Mouse (Mus musculus) lung, postnatal 4 days (tissue): ENCODE measurements around the gene Arfip2.

Experiments
- DNase-seq, 2 experiments: peaks; one replicate each; pipeline ENCODE4 v3.0.0; 2021

The Arfip2 gene

DNA sequence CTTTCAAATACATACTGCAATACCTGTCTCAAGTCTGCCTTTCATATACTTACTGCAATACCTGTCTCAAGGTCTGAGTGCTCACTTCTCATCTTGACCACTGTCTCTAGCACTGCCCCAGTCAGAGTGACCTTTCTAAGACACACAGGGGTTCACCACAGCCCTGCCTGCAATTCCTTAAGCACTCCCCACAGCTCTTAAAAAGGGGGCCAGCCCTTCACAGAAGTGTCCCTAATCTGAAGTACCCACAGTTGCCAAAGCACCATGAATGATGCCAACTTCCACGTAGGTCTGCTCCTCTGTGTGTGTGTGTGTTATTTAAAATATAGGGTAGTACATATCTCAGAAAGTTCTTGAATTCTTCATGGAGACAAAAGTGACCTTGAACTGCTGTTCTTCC lies 28.4 kb downstream of the Arfip2 start:
- DNase-seq = no peak

DNA sequence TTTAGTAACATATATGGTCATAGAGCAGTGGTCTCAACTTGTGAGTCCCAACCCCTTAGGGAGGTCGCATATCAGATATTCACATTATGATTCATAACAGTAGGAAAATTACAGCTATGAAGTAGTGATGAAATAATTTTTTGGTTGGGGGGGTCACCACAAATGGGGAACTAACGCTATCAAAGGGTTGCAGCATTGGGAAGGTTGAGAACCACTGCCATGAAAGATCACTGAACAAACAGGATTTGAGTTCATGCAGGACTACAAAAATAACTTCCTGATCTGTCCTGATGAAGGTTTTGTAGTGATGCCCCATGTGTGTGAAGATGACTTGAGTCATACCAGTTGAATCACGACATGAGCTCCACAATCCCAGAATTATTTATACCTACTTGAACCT lies 31.7 kb downstream of the Arfip2 start:
- DNase-seq = no peak

DNA sequence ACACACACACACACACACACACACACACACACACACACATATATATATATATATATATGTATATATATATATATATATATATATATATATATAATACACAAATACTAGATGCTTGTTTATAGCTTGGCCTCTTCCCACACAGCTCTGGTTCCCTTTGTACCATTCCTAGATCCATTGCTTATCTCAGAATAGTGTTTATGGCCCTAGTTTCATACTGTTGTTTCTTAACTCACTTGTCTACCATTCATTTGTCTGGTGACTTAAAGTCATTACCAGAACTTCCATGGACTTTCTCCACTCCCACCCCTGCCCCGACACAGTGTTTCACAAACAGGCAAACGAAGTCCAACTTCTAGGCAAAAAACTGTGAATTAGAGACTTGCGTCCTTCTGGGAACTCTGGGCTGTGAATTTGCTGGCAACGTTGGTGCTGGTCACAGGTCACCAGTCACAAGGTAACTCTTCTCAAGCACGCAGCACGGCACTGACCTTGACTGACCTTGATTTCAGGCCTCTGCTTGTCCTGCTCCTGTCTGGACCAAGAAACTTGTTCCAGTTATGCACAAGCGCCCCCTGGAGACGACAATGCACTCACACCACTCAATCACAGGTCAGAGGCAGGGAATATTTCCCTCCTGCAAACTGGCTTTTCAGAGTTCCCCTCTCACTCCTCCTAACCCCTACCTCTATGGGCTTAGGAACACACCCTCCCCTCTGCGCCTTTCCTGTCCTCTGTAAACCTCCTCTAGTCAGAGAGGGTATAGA lies 37.2 kb downstream of the Arfip2 start:
- peak; percentile 68 to 76 for DNase-seq

DNA sequence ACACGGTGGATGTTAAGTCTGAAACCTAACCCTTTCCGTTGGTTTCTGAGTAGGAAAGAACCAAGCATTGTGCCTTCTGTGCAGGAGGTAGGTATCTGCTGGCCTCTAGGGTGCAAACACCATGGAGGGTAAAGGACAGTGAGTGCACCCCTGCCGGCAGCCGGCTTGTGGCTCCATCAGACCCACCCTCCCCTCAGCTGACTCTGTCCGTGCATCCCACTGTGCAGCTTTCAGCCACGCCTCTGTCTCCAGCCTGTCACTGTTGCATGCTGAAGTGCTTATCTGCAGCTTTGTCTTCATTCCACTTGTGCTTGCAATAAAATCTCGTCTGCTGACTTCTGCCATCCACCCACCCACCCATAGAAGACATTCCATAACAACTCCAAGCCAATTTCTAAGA lies 50.1 kb downstream of the Arfip2 start:
- DNase-seq = no peak

DNA sequence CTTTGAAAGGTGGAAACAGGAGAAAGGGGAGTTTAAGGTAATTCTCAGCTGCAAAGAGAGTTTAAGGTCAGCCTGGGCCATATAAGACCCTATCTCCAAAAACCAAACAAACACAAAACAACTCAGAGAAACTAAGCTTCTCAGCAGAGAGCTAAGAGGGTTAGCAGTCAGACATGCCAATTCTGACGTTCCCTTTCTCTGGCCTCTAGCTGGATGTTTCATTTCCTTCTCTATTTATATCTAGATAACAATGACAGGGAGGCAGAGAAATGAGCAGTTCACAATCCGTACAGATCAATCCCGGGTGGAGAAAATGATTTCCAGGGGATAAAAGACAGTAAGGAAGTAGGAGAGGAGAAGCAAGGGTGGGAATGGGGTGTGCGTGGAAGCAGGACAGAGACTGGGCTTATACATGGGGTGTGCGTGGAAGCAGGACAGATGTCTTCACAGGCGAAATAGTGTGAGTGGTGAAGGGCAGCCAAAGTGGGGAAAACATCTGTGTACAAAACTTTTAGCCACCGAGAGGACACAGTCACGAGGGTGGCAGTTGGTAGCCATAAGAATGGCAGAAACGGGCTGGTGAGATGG lies 51.8 kb downstream of the Arfip2 start:
- peak in 1 of 2 experiments; percentile 46 for DNase-seq
